Mouse (Mus musculus) stomach, postnatal 0 days (tissue): Measurements from ENCODE around the gene Pkd1l2.

ENCODE experiments used
- CTCF ChIP-seq: IDR thresholded peaks from 2 replicates; pipeline ENCODE4 v1.5.1; 2016; ENCODE audit warnings: antibody characterized with exemption, low read depth, mild to moderate bottlenecking, moderate library complexity
- EP300 ChIP-seq: optimal IDR thresholded peaks from 2 replicates; pipeline ENCODE3; 2016; ENCODE audit warnings: antibody characterized with exemption

DNA sequence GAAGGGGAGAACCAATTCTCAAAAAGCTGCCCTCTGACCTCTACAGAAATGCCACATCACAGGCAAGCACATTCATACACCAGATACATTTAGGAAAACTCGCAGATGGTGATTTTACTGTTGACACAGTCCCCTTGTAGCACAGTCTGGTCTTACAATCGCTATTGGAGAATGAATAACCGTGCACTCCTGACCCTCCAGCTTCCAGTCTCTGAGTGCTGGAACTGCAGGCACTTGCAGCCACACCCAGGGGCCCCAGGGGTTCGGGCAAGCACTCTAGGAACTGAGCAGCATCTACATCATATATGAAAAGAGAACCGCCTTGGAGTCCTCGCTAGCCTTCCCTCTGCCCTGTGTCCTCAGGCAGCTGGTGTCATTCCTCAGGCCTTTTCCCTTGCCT, 50.8 kb downstream of the Pkd1l2 start:
- TF ChIP-seq CTCF (no peak), EP300 (no peak)
